Mouse (Mus musculus): ENCODE data around the gene Poldip3.
"Not testable (repeated sequence)": the region's sequence is repeated elsewhere in the genome, so short reads cannot be mapped to it uniquely, and the experiment has no call there.

Gene Poldip3

GRCm38 (mm10) chr15:83127037-83127436, 22.1 kb downstream of the Poldip3 start:
- DNase-seq (ENCODE audit: extremely low spot score), result not testable (repeated sequence)

DNA sequence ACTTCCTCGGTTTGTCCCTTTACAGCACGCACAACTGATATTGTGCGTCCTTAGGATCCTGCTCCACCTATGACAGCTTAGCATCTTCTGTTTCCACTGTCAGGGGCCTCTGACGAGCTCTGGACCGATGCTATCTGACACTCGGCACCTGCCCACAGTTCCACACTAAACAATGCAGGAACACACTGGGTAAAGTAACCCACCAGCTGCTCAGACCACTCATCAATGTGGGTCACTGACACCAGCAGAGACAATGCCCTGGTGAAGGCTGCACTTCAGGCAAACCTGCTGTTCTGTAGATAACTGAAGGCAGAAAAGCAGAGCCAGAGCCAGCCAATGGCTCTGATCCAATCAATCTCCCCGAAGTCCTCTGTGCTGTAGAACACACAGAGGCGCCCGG, 22.6 kb downstream of the Poldip3 start:
- no peak for DNase-seq (ENCODE audit: extremely low spot score)

DNA sequence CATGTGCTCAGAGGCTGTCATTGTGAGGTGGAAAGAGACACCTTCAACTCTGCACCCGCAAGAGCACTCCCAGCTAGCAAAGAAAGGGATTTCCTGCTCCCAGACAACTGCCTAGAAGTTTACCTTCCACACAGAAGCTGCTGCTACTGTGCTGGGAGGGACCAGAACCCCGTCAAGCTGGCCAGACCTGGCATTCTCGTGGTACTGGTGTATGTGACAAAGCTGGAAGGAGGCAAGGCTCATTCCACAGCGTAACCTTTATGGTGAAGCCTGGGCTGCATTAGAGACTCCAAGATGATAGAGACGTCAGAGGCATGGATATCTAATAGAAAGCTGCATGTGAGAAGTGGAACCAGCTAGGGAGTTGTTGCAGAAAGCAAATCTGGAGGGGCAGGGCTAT, 24.6 kb downstream of the Poldip3 start:
- DNase-seq (ENCODE audit: extremely low spot score), result no peak

- DNase-seq (ENCODE audit: extremely low spot score), result peak; percentile 94
Observed at GRCm38 (mm10) chr15:83122566-83123145, 26.5 kb downstream of the Poldip3 start, which contains the start of gene Rrp7a. Rrp7a (minus strand) TSS chr15:83122801.

GRCm38 (mm10) chr15:83121709-83122565, 27.2 kb downstream of the Poldip3 start:
- peak; percentile 71 for DNase-seq (ENCODE audit: extremely low spot score)

- DNase-seq (ENCODE audit: extremely low spot score), result no peak
Observed at GRCm38 (mm10) chr15:83118360-83118759, 30.8 kb downstream of the Poldip3 start.

DNA sequence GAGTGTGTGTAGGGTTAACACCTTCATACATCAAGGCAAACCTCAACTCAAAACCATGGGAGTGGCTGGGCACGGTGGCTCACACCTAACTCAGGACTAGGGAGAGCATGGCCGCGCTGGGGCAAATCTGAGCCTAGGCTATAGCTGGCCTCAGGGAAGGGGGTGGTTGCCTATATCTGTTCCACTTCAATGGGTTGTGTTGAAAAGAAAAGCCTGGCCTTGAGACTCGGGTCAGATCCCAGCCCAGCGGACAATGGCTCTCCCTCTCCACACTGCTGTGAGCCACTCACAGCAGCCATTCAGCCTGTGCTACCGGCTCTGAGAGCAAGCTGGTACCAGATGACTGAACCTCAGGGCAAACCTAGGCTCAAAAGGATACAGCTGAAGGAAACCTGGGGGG, 34.1 kb downstream of the Poldip3 start:
- DNase-seq (ENCODE audit: extremely low spot score), result peak; percentile 29

DNA sequence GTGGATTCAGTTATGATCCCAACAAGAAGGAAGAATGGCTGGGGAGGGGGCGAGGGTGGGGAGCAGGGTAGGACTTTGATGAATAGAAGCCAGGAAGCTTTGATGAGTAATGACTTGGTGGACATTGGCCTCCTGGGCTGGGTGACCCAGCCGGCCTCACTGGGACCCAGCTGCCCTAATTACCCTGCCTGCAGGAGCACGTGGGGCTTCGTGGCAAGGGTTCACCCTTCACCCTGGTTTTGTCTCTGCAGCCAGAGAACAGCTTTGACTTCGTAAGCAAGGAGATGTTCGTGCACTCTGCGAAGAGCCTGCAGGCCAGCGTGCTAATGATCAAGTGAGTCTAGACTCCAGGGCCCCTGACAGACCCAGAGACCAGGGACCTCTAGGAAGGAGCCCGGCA, 35.1 kb downstream of the Poldip3 start:
- DNase-seq (ENCODE audit: extremely low spot score), result no peak

- peak; percentile 58 for DNase-seq (ENCODE audit: extremely low spot score)
Observed at GRCm38 (mm10) chr15:83112898-83113297, 36.3 kb downstream of the Poldip3 start.

- DNase-seq (ENCODE audit: extremely low spot score), result no peak
Observed at GRCm38 (mm10) chr15:83111874-83112273, 37.3 kb downstream of the Poldip3 start.

- DNase-seq (ENCODE audit: extremely low spot score), result no peak
Observed at GRCm38 (mm10) chr15:83111290-83111689, 37.9 kb downstream of the Poldip3 start.

DNA sequence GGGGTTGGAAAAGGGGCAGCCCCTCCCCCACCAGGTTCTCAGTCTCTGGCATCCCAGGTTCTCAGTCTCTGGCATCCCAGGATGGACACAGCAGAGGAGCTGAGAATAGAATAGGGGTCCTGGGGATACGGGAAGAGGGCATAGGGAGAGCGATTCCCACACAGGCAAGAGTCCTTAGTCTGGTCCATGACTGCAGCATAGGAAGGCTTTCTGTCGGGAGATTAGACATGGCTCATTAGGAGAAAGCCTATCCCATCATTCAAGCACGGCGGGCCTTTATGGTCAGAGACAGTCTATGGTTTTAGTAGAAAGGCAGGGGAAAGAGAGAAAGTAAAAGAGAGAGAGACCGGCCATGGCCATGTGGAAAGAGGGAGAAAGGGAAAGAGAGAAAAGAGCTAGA, 41.4 kb downstream of the Poldip3 start:
- no peak for DNase-seq (ENCODE audit: extremely low spot score)

GRCm38 (mm10) chr15:83106426-83106825, 42.8 kb downstream of the Poldip3 start:
- DNase-seq (ENCODE audit: extremely low spot score), result no peak

DNA sequence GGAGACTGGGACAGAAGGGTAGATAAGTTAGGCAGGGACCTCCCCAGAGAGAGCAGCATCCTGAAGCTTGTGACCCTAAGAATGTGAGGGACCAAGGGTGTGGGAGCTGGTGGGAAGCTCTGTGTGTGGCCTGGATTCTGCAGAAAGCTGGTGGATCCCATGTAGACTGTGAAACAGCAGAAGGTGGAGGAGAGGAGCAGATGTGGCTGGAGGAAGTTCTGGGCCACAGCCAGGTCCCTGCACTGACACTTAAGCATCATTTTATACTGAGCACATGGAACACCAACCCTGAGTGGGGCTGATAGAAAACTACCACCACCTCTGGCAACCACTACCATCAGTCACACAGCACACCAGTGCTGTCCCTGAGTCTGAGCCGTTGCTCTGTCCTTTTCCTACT, 46.1 kb downstream of the Poldip3 start:
- DNase-seq (ENCODE audit: extremely low spot score), result no peak

- no peak for DNase-seq (ENCODE audit: extremely low spot score)
Observed at GRCm38 (mm10) chr15:83100332-83100662, 48.9 kb downstream of the Poldip3 start.

- peak; percentile 94 for DNase-seq (ENCODE audit: extremely low spot score)
Observed at GRCm38 (mm10) chr15:83099533-83100331, 49.5 kb downstream of the Poldip3 start.

- no peak for DNase-seq (ENCODE audit: extremely low spot score)
Observed at GRCm38 (mm10) chr15:83095950-83096349, 53.2 kb downstream of the Poldip3 start.

GRCm38 (mm10) chr15:83093687-83094086, 55.5 kb downstream of the Poldip3 start:
- no peak for DNase-seq (ENCODE audit: extremely low spot score)

- DNase-seq (ENCODE audit: extremely low spot score), result no peak
Observed at GRCm38 (mm10) chr15:83090874-83091273, 58.3 kb downstream of the Poldip3 start.

- no peak for DNase-seq (ENCODE audit: extremely low spot score)
Observed at GRCm38 (mm10) chr15:83089429-83089605, 59.9 kb downstream of the Poldip3 start, which contains the start of gene Serhl. Serhl (plus strand) TSS chr15:83089506.

DNA sequence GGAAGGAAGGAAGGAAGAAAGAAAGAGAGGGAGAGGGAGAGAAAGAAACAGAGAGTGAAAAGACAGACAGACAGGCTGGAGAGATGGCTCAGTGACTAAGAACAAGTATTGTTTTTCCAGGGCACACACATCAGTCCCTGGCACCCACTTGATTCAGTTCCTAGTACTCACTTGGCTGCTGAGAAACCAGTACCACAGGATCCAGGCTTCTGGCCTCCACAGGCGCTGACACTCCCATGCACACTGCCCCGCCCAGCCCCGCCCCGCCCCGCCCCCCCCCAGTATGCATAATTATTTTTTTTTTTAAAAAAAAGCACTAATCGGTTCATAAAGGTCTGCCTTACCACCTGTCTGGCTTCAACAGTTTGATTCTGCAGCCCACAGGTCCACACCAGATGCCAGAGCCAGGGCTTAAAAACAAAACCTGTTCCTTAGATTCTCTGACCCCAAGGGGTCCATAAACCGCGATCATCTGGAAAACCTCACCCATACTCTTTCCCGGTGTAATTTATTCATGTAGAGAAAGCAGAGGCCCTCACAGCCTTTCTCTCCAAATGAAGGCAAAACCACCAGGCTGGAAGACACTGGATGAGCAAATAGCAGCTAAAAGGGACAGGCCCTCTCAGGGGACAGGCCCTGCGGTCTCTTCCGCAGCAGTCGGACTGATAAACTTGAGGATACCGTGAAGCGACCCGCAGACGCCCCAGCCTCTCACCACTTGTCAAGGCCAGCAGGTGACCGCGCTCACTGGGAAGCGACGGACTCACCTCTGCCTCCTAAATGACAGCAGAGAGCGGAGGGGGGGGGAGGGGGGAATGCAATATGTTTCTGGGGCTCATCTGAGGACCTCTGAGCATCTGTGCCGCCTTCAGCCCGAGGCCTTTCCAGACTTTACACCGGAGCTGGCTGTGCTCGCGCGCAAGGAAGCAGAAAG, 60.4 kb downstream of the Poldip3 start:
- no peak for DNase-seq (ENCODE audit: extremely low spot score)
